Mouse (Mus musculus) ovary, postnatal 36 days (tissue): ENCODE measurements around the gene Slc31a2.

Experiments used
- DNase-seq: peaks from one replicate; pipeline ENCODE4 v3.0.0; 2022; ENCODE audit warnings: low spot score, mixed read lengths

The Slc31a2 gene

GRCm38 (mm10) chr4:62282969-62283368 is 20.6 kb downstream of the Slc31a2 start:
- no peak for DNase-seq

GRCm38 (mm10) chr4:62285576-62285975 is 23.2 kb downstream of the Slc31a2 start:
- DNase-seq = no peak

- peak; percentile 75 for DNase-seq
Observed at GRCm38 (mm10) chr4:62286257-62286991, 24.1 kb downstream of the Slc31a2 start.

- DNase-seq = no peak
Observed at GRCm38 (mm10) chr4:62286992-62287900, 24.9 kb downstream of the Slc31a2 start.

- no peak for DNase-seq
Observed at GRCm38 (mm10) chr4:62289226-62289625, 26.9 kb downstream of the Slc31a2 start.

GRCm38 (mm10) chr4:62290816-62291505 is 28.6 kb downstream of the Slc31a2 start:
- DNase-seq = no peak

- DNase-seq = no peak
Observed at GRCm38 (mm10) chr4:62292461-62293180, 30.3 kb downstream of the Slc31a2 start.

GRCm38 (mm10) chr4:62293219-62293861 is 31.0 kb downstream of the Slc31a2 start:
- no peak for DNase-seq

GRCm38 (mm10) chr4:62294741-62295140 is 32.4 kb downstream of the Slc31a2 start:
- DNase-seq = no peak

GRCm38 (mm10) chr4:62297280-62298130 is 35.1 kb downstream of the Slc31a2 start:
- DNase-seq = no peak

- no peak for DNase-seq
Observed at GRCm38 (mm10) chr4:62300001-62300400, 37.6 kb downstream of the Slc31a2 start.

- DNase-seq = no peak
Observed at GRCm38 (mm10) chr4:62302795-62303194, 40.4 kb downstream of the Slc31a2 start.

- DNase-seq = no peak
Observed at GRCm38 (mm10) chr4:62303288-62303687, 40.9 kb downstream of the Slc31a2 start.

- no peak for DNase-seq
Observed at GRCm38 (mm10) chr4:62306301-62306700, 43.9 kb downstream of the Slc31a2 start.

- no peak for DNase-seq
Observed at GRCm38 (mm10) chr4:62306840-62307239, 44.5 kb downstream of the Slc31a2 start.

- DNase-seq = no peak
Observed at GRCm38 (mm10) chr4:62308406-62308805, 46.0 kb downstream of the Slc31a2 start.

- DNase-seq = no peak
Observed at GRCm38 (mm10) chr4:62312821-62313220, 50.5 kb downstream of the Slc31a2 start.

- no peak for DNase-seq
Observed at GRCm38 (mm10) chr4:62313641-62314211, 51.4 kb downstream of the Slc31a2 start.

- no peak for DNase-seq
Observed at GRCm38 (mm10) chr4:62314516-62314915, 52.2 kb downstream of the Slc31a2 start.

GRCm38 (mm10) chr4:62316456-62316855 is 54.1 kb downstream of the Slc31a2 start:
- no peak for DNase-seq
